Mouse (Mus musculus) left cerebral cortex, postnatal 4 days (tissue): ENCODE results near the gene Krt35. TPM values are rescaled to one million over a fixed set of nuclear protein-coding genes. Genes with fewer than 3 reads are reported as not detected.

ENCODE experiments used
- DNase-seq: peaks from one replicate; pipeline ENCODE4 v3.0.0-alpha.2; 2022
- intact Hi-C: fragments of 180-260 bp; cut with DNase I; formaldehyde crosslinking; loops from one replicate; pipeline ENCODE4 v1.15.1; 2025
- total RNA-seq, 2 experiments: library from RNA; stranded (reverse); gene quantifications; 2 replicates each; pipeline ENCODE4 v1.2.3; 2021

Gene Krt35
- total RNA-seq = not detected

DNA sequence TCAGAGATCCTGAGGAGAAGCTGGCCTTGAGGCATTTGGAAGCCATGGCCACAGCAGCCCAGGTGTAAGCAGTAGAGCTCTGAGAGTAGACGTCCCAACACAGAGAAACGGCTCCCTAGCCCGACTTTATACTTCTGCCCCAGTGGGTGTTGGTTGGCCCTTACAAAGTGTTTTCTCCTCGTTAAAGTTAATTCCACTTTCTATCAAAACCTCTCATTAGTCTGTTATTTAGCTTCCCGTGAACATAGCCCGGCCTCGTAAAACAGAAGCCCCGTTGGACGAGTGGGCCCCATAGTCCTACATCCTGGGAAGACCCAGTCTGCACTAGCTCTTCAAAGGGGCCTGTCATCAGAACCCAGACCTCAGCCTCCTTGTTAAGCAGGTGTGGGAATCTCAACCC is at the start of gene Krt35:
Gene Krt35 (minus strand): TSS at position 101 of the 400 bp plus-strand sequence.
- no peak for DNase-seq
- intact Hi-C loops = no loop called here

DNA sequence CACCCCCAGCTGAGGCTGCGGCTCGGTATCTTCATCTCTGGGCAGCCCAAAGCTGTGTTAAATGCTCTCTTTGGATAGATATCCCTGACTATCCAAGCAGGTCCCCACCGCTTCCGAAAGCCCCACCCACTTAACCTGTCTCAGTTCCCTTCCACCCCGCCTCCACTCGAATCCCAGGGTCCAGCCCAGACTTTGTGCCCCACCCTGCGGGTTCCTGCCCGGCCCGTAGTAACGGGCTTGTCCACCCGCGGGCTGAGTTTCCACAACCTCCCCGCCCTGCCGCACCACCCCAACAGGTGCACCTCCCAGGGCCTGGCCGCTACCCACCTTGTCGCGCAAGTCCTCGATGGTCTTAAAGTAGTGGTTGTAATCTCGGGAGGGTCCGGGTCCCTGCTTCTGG is 49.1 kb upstream of the Krt35 start:
- DNase-seq = no peak
- intact Hi-C loops = no loop called here

DNA sequence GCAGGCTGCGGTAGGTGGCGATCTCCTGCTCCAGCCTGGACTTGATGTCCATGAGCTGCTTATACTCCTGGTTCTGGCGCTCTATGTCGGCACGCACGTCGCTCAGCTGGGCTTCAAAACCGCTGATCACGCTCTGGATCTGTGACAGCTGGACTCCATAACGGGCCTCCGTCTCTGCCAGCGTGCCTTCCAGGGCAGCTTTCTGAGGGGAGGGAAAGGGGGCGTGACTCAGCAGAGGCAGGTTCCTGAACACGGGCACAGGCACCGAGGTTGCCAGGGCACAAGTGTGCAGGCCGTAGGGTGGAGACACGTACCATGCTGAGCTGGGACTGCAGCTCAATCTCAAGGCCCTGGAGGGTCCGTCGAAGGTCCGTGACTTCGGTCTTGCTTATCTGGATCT is 44.9 kb upstream of the Krt35 start:
- intact Hi-C loops = no loop called here
- DNase-seq = no peak

DNA sequence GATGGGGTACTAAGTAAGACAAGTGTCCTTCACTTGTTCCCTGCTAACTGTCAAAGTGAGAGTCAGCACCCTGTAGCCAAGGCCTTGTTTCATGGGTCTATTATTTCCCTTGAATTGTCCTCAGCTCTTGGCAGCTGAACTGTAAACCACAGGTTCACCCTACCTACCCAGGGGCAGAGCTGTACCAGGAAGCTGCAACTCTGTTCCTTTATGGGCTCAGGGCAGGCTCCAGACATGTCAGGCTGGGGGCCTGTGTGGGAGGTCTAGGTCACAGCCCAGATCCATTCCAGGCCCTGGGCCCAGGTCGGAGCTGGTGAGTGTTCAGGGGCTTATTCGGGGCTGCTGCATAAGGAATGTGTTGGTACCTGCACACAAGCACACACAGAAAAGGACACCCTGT is 43.4 kb upstream of the Krt35 start:
- DNase-seq = no peak
- intact Hi-C loops = no loop called here

DNA sequence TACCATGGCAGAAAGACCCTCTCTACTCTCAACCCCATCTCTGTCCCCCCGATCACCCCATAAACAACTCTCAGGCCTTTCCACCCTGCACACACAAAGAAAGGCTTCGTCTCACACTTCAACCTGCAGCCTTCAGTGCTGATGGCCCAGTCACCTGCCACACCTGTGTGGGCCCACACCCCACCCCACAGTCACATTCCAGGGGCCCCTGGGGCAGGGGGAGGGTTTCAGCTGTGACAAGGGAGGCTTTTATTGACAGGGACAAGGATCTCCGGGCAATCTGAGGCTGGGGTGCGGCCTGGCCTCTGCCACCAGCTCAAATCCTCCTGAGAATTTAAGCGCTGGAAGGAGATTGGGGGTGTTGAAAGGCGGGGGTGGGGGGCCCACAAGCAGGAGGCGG is 42.8 kb upstream of the Krt35 start:
- no peak for DNase-seq
- intact Hi-C loops = no loop called here

DNA sequence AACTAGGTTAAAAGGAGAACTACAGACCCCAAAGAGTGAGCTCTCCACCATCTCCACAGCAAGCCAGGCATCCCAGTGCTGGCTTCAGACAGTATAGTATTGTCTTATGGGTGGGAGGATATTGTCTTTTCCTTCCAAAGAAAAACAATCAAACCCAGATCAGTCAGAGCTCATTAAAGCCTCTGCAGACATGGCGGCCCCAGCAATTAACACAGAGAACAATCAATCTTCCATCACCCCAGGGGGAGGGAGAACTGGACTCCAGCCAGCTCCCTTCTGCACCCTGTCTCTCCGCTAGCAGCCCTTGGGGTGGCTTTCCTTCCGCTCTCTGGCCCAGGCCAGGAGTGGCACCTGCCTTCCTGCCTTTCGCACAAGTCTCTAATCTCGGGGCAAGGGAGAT is 41.7 kb upstream of the Krt35 start:
- peak; percentile 16 for DNase-seq
- intact Hi-C loops = no loop called here

DNA sequence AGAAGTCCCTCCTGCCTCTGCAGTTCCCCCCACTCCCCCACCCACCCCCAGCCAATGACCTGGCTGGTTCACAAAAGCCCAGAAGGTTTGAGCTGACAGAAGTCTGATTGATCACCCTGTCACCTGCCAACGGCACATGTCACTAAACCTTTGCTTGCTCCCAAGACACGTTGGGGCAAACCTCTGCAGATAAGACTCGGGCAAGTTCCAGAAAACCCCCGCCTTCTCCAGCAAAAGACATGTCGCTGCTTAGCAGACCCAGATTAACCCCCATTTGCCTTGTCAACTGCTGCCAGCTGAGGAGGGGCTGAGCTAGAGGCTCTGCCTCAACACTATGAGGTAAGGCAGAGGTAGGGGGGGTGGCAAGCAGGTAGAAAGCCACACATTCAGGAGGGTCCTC is 40.5 kb upstream of the Krt35 start:
- no peak for DNase-seq

DNA sequence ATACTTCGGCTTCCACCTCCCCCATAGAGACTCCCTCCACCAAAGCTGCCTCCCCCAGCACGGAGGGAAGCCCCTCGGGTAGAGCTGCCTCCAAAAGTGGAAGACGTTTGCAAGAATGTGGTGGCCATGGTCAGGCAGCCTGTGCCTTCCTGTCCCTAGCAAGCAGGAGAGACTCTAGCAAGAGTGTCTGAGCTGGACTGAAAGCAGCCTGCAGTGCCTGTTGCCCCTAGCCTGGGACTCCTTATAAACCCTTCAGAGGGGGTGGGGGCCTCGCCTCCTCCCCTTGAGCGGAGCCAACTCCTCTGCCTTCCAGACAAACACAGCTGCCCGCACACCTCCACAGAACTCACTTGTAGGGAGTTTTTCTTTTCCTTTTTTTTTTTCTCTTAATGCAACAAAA is 39.7 kb upstream of the Krt35 start, which contains the start of gene Krt15:
Gene Krt15 (minus strand): TSS at position 198 of the 400 bp plus-strand sequence.
- intact Hi-C loops = no loop called here
- DNase-seq = no peak

More for the DNA sequence above, 40.5 kb upstream of the Krt35 start:
- intact Hi-C loops = no loop called here

DNA sequence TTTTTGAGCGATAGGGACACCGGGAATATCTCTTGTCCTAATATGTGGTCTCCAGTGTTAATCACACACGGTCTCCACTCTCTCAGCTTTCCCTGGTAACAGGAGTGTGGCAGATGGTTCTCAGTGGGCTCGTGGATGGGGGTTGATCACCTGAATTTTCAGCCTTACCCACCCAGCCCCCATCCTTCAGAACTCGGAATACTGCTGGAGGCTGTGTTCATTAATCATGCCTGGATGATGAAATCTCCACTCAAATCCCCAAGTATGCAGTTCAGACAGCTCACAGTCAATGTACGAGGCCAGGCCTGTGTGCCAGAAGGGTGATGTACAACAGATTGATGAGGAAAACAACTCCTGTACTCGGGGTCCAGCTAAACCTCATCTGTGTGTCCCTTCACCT is 28.9 kb upstream of the Krt35 start:
- DNase-seq = no peak
- intact Hi-C loops = no loop called here

DNA sequence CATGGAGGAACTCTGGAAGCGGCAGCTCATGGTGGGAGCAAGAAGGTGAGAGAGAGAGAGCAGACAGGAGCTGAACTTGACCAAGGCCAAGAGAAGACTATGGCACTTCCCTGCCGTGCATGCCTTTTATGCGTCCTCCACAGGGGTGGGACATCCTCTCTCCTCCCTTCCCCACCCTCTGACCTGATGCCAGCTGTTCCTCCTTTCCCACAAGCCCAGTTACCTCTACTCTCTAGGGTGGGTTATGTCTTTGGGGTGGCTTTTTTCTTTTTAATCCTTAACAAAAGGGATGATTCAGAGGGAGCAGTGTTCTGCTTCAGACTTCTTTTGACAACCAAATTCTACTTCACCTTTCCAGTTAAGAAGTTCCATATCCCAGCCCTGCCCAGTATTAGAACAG is 25.4 kb upstream of the Krt35 start, which contains the start of gene Krt13:
Gene Krt13 (minus strand): TSS at position 101 of the 400 bp plus-strand sequence.
- DNase-seq = no peak
- intact Hi-C loops = no loop called here

DNA sequence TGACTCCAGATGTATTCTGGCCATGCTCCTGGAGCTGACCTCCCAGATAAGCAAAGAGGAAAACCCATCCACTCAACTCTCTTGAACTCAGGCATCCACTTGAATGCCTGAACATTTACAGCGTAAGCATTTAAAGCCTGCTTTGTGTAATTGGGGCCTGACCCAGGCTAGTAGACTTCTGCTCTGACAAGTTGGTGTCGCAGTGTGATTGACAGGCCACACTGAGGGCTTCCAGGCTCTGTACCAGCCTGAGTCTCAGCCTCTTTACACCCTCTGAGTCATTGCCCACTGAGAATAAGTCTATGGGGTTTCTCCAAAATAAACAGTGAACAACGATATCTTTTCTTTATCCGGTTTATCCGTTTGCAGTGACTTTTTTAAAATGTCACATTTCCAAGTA is 24.3 kb upstream of the Krt35 start:
- intact Hi-C loops = no loop called here
- no peak for DNase-seq

DNA sequence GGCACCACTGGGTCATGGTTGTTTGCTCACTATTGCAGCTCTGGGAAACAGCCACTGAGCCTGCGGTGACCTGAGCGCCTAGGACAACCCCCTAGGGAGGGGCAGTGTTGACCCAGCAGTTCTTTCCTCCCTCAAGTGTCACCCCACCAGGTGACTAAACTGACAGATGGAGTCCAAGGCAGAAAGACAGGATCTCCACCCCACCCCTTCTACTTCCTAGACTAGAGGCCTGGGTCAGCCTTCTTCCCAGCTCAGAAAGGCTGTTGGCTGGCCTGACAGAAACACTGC is 17.6 kb upstream of the Krt35 start:
- intact Hi-C loops = no loop called here
- no peak for DNase-seq

DNA sequence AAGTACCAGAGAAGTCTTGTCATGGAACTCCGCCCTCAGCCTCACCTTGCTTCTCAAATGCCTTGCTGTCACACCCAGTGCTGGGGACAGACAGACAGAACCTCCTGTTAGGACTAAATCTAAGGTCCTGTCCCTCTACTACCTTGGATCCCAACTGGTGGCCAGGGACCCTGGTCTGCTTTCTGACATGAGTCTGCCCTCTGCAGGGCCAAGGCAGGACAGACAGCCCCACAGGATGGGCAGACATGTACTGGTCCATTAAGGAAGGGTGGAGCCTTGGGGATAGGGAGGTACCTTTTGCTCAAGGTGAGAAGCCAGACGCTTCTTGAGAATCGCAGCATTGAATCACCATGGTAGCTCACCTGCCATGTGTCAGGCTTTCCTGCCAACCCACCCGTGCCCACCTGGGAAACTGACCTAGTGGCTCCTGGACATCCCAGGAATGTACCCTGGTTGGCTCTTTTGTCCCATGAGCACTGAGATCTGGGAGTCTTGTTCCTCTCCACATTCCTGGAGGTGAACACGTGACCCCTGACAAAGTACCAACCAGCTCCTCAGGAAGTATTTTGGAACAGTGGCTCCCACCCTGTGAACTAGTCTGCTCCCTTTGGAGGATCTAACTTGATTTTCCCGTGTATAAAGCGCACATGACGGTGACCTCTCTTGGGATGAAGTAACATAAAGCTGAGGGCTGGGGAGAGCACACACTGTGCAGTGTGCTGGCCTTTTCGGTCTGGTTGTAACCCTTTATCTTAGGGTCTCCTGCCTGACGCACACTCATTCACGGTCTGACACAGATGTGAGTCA is 17.1 kb upstream of the Krt35 start:
- DNase-seq = no peak
- intact Hi-C loops = no loop called here

DNA sequence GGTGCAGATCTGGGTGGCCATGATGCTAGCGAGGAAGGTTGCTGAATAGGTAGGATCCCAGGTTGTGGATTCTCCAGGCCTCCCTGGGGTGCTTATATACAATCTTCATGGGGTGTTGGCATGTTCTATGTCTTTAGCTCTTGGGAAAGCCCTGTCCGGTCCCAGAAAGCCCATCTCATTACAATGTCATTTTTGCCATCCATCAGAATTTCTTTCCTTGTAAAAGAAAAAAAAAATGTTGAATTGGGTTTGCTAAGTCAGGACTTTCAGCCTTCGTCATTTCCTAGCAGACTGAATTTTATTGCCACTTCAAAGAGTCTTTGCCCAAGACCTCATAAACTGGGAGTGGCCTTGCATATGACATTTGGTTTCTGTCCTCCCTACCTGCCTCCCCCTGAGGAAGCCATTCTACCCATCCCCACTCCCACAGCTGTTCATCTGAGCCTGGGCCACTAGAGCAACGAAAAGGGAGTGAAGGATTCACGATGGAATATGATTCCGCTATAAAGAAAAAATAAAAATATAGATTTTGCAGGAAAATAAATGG is 9.6 kb upstream of the Krt35 start, which contains the start of gene Krt36:
Gene Krt36 (minus strand): TSS at position 51 of the 547 bp plus-strand sequence.
- no peak for DNase-seq
- intact Hi-C loops = no loop called here

DNA sequence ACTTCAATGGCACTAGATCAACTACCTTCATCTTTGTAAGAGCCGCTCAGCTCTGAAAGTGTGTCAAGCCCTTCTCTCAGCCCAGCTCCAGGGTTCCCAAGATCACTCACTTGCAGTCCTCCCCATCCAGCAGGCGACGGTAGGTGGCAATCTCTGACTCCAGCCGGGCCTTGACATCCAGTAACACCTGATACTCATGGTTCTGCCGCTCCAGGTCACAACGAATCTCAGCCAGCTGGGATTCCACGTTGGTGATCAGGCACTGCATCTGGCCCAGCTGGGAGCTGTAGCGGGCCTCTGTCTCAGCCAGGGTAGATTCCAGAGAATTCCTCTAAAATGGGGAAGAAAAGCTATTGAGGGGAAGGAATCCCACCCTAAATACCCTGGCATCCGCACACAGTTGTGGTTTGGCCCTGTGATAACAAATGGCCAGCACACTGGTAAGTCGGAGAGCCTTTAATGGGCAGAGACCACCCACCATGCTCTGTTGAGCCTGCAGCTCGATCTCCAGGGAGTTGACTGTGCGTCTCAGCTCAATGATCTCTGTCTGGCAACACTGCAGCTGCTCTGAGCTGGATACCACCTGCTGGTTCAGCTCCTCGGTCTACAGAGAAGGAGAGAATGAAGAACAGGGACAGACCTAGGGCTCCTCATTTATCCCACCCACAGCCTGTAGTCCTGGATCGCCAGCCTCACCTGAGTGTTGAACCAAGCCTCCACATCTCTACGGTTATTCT is 6.8 kb upstream of the Krt35 start:
- intact Hi-C loops = no loop called here
- no peak for DNase-seq

DNA sequence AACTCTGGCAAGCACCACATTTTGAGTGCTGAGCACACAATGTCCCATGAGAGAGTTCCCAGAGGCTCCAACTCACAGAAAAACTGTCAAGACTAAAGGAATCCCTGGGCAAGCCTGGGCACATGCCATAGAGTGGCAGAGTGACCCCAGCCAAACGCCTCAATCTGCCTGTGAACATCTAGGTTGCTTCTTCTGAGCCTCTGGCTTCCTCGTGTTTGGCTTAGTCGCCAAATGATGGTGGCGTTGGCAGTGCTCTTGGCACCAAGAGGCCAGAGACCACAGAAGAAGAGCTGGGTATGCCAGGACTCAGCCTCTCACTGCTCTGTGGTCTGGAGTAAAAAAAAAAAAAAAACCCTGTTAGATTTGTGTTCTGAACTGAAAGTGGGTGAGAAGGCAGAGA is 4.3 kb upstream of the Krt35 start:
- DNase-seq = no peak
- intact Hi-C loops = no loop called here

DNA sequence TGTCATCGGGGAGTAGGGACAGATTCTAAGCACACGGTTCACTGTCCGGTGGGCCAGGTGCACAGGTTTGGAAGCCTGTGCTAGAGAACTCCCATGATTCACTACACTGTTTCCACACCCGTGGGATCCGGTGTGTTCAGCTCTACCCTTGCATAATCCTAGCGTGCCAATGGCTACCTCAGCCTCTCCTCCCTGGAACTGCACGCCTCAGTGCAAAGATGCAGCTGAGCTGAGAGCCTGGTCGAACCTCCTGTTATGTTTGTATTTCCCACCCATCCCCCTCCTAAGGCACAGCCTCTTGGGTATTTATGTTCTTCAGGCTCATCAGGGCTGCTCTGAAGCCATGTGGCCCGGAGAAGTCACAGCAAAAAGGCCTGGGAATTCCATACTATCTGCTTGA is 1.8 kb upstream of the Krt35 start:
- intact Hi-C loops = no loop called here
- DNase-seq = no peak

DNA sequence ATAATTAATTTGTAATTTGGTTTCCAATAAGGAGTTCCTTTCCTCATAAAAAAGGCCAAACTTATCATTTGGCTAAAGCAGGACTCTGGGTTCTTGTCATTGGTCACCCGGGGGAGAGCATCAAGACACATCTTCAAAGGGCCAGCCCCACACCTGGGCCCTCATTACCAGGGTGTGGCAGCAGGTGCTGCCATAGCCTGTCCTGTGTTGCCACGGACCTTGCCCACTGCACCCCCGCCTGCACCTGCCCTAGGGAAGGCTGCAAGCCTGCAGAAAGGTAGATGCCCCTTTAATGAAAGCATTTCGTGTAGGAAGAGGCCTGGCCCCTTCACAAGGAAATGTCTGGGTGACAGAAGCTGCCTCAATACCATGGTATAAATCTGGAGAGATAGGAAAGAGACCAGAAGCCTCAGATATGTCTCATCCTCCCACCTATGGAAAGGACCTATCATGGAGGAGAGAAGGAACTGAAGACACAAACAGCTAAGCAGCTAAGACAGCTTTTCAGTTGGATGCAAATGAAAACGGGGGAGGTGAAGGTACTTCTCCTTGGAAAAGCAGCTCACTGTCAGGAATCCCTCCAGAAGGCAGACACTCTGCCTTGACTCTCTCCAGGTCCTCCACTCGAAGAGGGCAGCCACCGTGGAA is 7.5 kb downstream of the Krt35 start:
- DNase-seq = no peak
- intact Hi-C loops = no loop called here

DNA sequence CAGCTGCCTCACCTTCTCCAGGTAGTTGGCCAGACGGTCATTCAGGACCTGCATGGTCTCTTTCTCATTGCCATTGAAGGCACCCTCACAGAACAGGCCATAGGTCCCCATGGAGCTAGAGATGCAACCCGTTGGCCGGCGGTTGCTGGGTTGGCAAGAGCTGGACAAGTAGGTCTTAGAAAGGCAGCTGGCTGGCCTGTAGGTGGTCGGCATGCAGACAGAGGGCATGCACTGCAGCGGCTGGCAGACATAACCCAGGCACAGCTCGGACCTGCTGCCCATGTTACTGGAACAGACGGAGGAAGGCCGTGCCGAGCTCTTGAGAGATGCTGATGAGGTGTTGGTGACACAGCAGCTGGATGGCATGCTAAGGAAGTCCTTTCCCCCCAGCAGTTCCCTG is 8.2 kb downstream of the Krt35 start, which contains the start of gene Krt32:
Gene Krt32 (minus strand): TSS at position 366 of the 400 bp plus-strand sequence.
- intact Hi-C loops = no loop called here
- DNase-seq = peak; percentile 27

DNA sequence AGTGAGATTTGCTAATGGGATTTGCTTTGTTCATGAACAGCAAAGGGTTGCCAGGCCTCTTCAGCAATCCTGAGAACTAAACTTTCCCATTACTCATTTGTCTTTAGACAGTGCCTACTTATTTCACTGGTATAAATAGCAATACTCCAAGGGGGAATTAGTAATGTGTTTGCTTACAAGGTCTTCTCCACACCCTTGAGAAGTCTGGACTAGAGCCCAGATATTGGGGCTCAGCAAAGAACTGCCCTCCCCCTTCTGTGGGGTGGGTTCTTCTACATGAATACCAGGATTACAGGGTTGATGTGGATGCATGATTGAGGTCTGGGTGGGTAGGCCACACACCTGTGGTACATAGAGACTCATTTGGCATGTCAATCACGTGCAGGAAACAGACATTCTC is 22.2 kb downstream of the Krt35 start:
- intact Hi-C loops = no loop called here
- no peak for DNase-seq

DNA sequence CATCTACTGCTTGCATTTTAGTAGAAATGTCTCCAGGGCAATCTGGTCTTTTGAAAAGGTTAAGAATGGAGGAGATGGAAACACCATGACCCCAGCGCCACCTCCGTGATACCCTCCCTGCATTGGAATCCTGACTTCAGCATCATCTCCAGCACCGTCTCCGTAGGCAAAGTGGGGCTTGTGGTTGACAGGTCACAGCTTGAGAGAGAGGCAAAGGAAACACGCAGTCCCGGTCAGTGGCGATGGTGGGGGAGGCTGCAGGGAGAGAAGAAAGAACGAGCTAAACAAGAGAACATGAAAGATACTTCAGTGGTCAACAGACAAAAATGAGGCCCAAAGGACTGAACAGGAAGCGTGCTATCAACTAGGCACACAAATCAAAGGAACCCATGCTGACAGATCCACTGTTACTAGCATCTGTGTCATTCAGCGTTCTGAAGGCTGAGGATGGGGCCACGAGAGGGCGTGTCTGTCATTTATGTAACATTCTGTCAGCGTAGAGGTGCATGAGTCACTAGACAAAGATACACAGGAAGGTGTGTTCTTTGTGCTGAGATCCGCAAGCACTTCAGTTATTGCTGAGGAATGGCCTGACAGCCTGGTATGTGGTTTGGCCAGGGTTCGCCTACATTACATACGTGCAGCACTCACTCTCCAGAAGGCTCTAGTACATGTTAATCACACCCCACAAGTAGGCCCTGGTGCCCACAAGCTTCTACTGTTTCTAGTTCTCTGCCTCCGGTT is 28.6 kb downstream of the Krt35 start:
- DNase-seq = no peak
- intact Hi-C loops = no loop called here
